Mouse (Mus musculus) cortical plate, adult 2 months (tissue): ENCODE measurements around the gene Cacna1d. TPM values are rescaled to one million over a fixed set of nuclear protein-coding genes. Genes with fewer than 3 reads are reported as not detected.

Experiments used
- H3K27ac ChIP-seq: fragments of 200-500 bp; 2 replicates; pipeline ENCODE4 v1.5.1; 2012; ENCODE audit warnings: low read length, control low read depth, inconsistent platforms; ENCODE audit not compliant: insufficient read depth
- H3K4me1 ChIP-seq: fragments of 200-500 bp; 2 replicates; pipeline ENCODE4 v1.6.1; 2011; ENCODE audit warnings: low read length; ENCODE audit not compliant: control insufficient read depth, insufficient read depth
- H3K4me3 ChIP-seq: fragments of 200-500 bp; 2 replicates; pipeline ENCODE4 v1.5.1; 2011; ENCODE audit warnings: mild to moderate bottlenecking, low read length, control low read depth; ENCODE audit not compliant: insufficient read depth
- CTCF ChIP-seq: fragments of 200-500 bp; IDR thresholded peaks from 2 replicates; pipeline ENCODE4 v1.5.1; 2011; ENCODE audit warnings: mild to moderate bottlenecking, control low read depth, low read length; ENCODE audit not compliant: insufficient read depth; ENCODE audit errors: extremely low read depth
- POLR2A ChIP-seq: fragments of 200-500 bp; IDR thresholded peaks from 2 replicates; pipeline ENCODE4 v1.6.1; 2011; ENCODE audit warnings: mild to moderate bottlenecking, low read length, control low read depth; ENCODE audit not compliant: insufficient read depth; ENCODE audit errors: extremely low read depth
- polyA plus RNA-seq: library from polyadenylated mRNA; depleted of rRNA; stranded (reverse); fragments of >200 nt; gene quantifications from 2 replicates; pipeline ENCODE4 v1.2.3, GENCODE M21; 2012

The Cacna1d gene
- polyA plus RNA-seq, 1 experiment = 53.4 TPM

- Histone ChIP-seq H3K27ac (no peak overlapping the region), H3K4me3 (no peak overlapping the region), H3K4me1 (peaks cover 2% of the 10 kb centered on the region; the same call in 1 of the 2 replicates)
- TF ChIP-seq POLR2A (no peak), CTCF (no peak)
Observed at GRCm38 (mm10) chr14:30113392-30114108, 377.7 kb downstream of the Cacna1d start.

GRCm38 (mm10) chr14:30109079-30109478 lies 382.2 kb downstream of the Cacna1d start:
- peak; percentile 51 for TF ChIP-seq CTCF
- TF ChIP-seq POLR2A = no peak
- Histone ChIP-seq H3K27ac (no peak overlapping the region), H3K4me1 (peaks cover 4% of the 10 kb centered on the region; the same call in 1 of the 2 replicates), H3K4me3 (no peak overlapping the region)

- Histone ChIP-seq H3K27ac (no peak overlapping the region), H3K4me1 (peaks cover 2% of the 10 kb centered on the region; the same call in 1 of the 2 replicates), H3K4me3 (no peak overlapping the region)
- no peak for TF ChIP-seq POLR2A
- TF ChIP-seq CTCF = no peak
Observed at GRCm38 (mm10) chr14:30106550-30106949, 384.7 kb downstream of the Cacna1d start.

- H3K4me1 ChIP-seq = peaks cover 2% of the 10 kb centered on the region; the same call in 1 of the 2 replicates
- H3K4me3 ChIP-seq = no peak overlapping the region
- no peak for TF ChIP-seq POLR2A
- TF ChIP-seq CTCF = no peak
- no peak overlapping the region for H3K27ac ChIP-seq
Observed at GRCm38 (mm10) chr14:30105551-30105950, 385.7 kb downstream of the Cacna1d start.

- H3K4me1 ChIP-seq = peaks cover 2% of the 10 kb centered on the region; the same call in 1 of the 2 replicates
- H3K27ac ChIP-seq = no peak overlapping the region
- TF ChIP-seq CTCF (no peak), POLR2A (no peak)
- H3K4me3 ChIP-seq = no peak overlapping the region
Observed at GRCm38 (mm10) chr14:30103946-30104536, 387.2 kb downstream of the Cacna1d start.

GRCm38 (mm10) chr14:30097239-30097638 lies 394.0 kb downstream of the Cacna1d start:
- no peak overlapping the region for H3K4me3 ChIP-seq
- no peaks in the 10 kb centered on the region; the same call in 1 of the 2 replicates for H3K4me1 ChIP-seq
- TF ChIP-seq POLR2A (no peak), CTCF (peak; percentile 44)
- H3K27ac ChIP-seq = no peak overlapping the region

GRCm38 (mm10) chr14:30092426-30092825 lies 398.8 kb downstream of the Cacna1d start:
- TF ChIP-seq CTCF = no peak
- TF ChIP-seq POLR2A = no peak

GRCm38 (mm10) chr14:30092021-30092420 lies 399.2 kb downstream of the Cacna1d start:
- Histone ChIP-seq H3K27ac (no peak overlapping the region), H3K4me3 (no peak overlapping the region), H3K4me1 (no peaks in the 10 kb centered on the region; the same call in 1 of the 2 replicates)
- TF ChIP-seq CTCF (no peak), POLR2A (no peak)

More at GRCm38 (mm10) chr14:30092426-30092825, 398.8 kb downstream of the Cacna1d start:
- H3K4me1 ChIP-seq = no peaks in the 10 kb centered on the region; the same call in 1 of the 2 replicates
- no peak overlapping the region for H3K4me3 ChIP-seq
- H3K27ac ChIP-seq = no peak overlapping the region

- no peaks in the 10 kb centered on the region for H3K4me1 ChIP-seq
- H3K27ac ChIP-seq = no peak overlapping the region
- H3K4me3 ChIP-seq = no peak overlapping the region
- TF ChIP-seq CTCF (no peak), POLR2A (no peak)
Observed at GRCm38 (mm10) chr14:30079729-30080128, 411.5 kb downstream of the Cacna1d start.
